Mouse (Mus musculus) cerebellum, adult 9-10 months (tissue): Measurements from ENCODE around the gene C2cd5.

ENCODE experiments used
- DNase-seq: peaks from one replicate; pipeline ENCODE4 v3.0.0; 2022

The C2cd5 gene

GRCm38 (mm10) chr6:143070736-143071135 is 29.2 kb downstream of the C2cd5 start:
- DNase-seq, result no peak

GRCm38 (mm10) chr6:143070019-143070418 is 29.9 kb downstream of the C2cd5 start:
- DNase-seq, result no peak

- DNase-seq, result no peak
Measured at GRCm38 (mm10) chr6:143069606-143070005, 30.3 kb downstream of the C2cd5 start.

GRCm38 (mm10) chr6:143068181-143068915 is 31.6 kb downstream of the C2cd5 start:
- DNase-seq, result no peak

GRCm38 (mm10) chr6:143067654-143068053 is 32.3 kb downstream of the C2cd5 start:
- no peak for DNase-seq

GRCm38 (mm10) chr6:143066859-143067258 is 33.1 kb downstream of the C2cd5 start:
- no peak for DNase-seq

GRCm38 (mm10) chr6:143064047-143064446 is 35.9 kb downstream of the C2cd5 start:
- DNase-seq, result no peak

GRCm38 (mm10) chr6:143057601-143058000 is 42.3 kb downstream of the C2cd5 start:
- DNase-seq, result no peak

GRCm38 (mm10) chr6:143051566-143051965 is 48.4 kb downstream of the C2cd5 start:
- no peak for DNase-seq

GRCm38 (mm10) chr6:143049791-143050555 is 50.0 kb downstream of the C2cd5 start:
- no peak for DNase-seq

GRCm38 (mm10) chr6:143049117-143049516 is 50.8 kb downstream of the C2cd5 start:
- no peak for DNase-seq

GRCm38 (mm10) chr6:143047538-143048258 is 52.2 kb downstream of the C2cd5 start:
- no peak for DNase-seq

- DNase-seq, result no peak
Measured at GRCm38 (mm10) chr6:143041578-143041977, 58.4 kb downstream of the C2cd5 start.

GRCm38 (mm10) chr6:143035261-143035660 is 64.7 kb downstream of the C2cd5 start:
- DNase-seq, result peak; percentile 10

GRCm38 (mm10) chr6:143034503-143034902 is 65.4 kb downstream of the C2cd5 start:
- no peak for DNase-seq

- DNase-seq, result no peak
Measured at GRCm38 (mm10) chr6:143030521-143030920, 69.4 kb downstream of the C2cd5 start.

GRCm38 (mm10) chr6:143027896-143028295 is 72.0 kb downstream of the C2cd5 start:
- no peak for DNase-seq

GRCm38 (mm10) chr6:143027402-143027801 is 72.5 kb downstream of the C2cd5 start:
- DNase-seq, result no peak

- no peak for DNase-seq
Measured at GRCm38 (mm10) chr6:143023691-143024090, 76.2 kb downstream of the C2cd5 start.

- no peak for DNase-seq
Measured at GRCm38 (mm10) chr6:143021756-143022155, 78.2 kb downstream of the C2cd5 start.

GRCm38 (mm10) chr6:143020647-143021046 is 79.3 kb downstream of the C2cd5 start:
- DNase-seq, result peak; percentile 24

- DNase-seq, result no peak
Measured at GRCm38 (mm10) chr6:143020146-143020545, 79.8 kb downstream of the C2cd5 start.

GRCm38 (mm10) chr6:143012513-143013215 is 87.3 kb downstream of the C2cd5 start:
- no peak for DNase-seq
